Mouse (Mus musculus) T-helper 1 cell (primary cell): ENCODE data around the gene Scnn1a.

ENCODE experiments used
- in situ Hi-C: fragments of 300-600 bp; cut with MboI, MseI; formaldehyde crosslinking; loops from one replicate; pipeline ENCODE4 v1.15.1; 2025; ENCODE audit warnings: high pct_unique_total_duplicates

Gene Scnn1a

DNA sequence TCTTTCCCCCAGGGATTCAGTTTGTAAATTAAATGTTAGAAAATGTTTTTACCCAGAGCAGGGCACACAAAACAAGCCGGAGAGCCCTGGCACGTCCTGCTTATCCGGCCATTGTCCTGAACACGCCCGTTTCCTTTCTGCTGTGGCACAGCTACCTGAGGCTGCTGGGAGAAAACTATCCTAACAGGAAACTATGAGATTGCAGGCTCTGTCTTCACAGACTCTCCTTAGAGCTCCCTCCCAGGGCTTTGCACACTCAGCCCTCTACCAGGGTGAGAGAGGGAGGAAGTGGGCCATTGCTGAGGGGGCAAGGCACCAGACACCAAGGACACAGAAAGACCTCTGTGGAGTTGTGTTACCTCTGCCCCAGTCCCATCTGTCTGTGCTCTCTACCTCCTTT is 19.8 kb downstream of the Scnn1a start:
- in situ Hi-C loops, result no loop called here

DNA sequence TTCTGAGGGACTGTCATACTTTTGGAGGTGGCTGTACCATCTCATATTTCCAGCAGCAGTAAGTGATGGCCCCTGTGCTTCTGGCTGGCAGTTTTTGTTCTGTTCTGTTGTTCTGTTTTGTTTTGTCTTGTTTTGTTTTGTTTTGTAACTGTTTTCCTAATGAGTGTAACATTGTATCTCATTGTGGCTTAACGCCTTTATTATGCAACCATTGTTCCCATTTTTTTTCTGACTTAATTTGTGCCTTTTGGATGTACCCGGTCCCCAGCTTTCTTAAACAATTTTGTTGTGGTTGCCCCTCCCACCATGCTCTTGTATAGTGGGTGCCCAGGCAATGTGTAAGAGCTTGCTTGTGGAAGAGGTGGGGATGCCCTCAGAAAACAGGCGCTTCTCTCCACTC is 21.7 kb downstream of the Scnn1a start:
- in situ Hi-C loops, result no loop called here

DNA sequence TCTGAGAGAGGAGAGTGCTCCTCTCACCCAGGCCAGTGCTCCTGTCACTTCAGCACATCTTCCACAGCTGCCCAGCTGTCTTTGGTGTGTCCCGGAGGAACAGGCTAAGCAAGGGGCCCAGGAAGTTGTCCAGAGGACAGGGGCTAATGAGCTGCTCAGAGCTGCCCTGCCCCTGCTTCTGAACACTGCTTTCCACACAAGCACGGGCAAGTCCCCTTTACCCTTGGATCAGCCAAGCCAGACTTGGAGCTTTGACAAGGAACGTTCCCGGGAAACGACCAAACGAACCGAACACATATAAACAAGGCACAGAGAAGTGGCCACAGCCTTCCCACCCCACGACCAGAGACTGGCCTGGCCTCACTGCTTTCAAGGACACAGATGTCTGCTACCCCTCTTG is 23.6 kb downstream of the Scnn1a start:
- in situ Hi-C loops, result no loop called here

DNA sequence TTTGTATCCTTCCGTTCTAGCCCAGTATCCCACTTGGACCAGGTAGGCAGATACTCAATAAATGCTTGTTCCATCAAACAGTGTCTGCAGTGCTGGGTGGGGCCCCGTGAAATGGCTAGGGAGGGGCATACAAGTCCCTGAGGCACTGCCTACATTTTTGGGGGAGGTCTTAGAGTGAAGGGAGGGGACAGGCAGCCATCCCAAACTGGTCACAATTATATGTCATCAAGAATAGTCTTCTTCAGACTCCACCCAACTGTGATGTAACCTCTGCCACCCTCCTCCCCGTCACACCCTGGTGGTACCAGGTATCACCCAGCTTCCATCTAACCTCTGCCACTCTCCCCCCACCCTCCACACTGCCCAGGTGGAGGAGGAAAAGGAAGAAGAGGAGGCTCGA is 24.4 kb downstream of the Scnn1a start:
- in situ Hi-C loops, result no loop called here

DNA sequence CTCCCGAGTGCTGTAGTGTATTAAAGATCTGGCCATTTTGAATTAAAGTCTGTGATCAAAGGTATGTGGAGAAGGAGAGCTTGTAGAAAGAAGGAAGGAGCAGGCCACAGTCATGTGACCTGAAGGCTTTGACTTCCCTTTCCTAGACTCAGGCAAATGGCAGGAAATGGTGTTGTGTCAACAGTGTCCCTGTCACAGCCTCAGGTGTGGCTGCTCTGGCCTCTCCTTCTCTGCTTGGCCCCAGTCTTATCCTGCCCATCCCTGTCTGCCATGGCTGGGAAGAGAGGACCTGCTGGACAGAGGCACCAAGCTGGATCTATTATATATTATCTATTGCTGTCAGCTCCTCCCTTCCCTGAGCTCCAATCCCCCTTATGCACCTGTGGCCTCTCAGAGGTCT is 25.2 kb downstream of the Scnn1a start:
- in situ Hi-C loops, result no loop called here

DNA sequence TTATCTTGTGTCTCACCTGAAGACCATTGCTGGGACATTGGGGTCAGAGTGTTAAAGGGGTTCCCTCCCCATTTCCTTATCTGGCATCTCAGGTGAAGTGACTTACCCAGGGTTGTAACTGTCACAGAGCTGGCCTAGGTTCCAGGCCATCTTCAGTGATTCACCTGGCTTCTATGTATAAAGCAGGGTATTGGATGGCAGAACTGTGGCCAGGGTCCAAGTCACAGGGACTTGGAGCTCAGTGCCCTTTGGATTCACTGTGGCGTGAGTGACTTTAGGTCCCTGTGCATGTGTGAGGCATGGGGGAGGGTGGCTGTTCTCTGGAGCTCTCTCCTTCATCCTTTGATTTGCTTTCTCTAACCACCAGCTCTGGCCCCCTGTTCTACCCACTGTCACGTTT is 25.6 kb downstream of the Scnn1a start:
- in situ Hi-C loops, result no loop called here

DNA sequence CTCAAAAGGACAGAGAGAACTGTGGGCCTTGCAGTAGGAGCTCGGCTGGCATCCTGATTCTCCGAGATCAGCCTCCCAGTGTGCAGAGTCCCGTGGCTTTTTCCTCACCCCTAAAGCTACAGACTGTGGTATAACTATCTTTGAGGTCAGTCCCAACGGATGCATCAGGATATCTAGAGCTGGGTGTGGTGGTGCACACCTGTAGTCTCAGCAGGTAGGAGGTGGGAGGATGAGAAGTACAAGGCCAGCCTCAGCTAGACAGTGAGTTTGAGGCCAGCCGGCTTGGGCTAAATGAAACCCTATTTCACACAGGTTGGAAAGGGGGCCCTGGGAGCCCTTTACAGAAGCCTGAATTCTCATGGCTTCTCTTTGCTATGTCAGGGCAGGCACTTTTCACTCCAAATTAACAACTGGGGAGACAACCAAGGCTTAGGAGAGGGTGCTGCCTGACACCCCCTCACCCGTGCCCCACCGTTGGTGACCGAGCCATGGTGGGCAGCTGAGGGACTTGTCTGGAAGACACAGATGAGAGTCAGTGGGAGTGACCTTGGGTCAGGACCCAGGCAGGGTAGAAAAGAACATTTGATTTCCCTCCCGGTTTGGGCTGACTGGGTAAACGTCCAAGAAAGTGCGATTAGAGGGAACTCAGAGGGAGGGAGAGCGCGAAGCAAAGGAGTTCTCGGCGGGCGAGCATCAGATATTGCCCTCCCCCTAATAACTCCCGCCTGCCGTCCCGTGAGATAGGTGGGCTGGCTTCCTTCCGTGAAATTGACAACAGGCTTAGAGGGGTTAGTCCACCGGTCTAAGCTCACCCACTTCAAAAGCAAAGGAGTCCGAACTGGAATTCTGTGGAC is 28.5 kb downstream of the Scnn1a start, which contains the start of gene Tnfrsf1a:
Gene Tnfrsf1a (plus strand): TSS at position 642 of the 854 bp plus-strand sequence.
- in situ Hi-C loops, result no loop called here

DNA sequence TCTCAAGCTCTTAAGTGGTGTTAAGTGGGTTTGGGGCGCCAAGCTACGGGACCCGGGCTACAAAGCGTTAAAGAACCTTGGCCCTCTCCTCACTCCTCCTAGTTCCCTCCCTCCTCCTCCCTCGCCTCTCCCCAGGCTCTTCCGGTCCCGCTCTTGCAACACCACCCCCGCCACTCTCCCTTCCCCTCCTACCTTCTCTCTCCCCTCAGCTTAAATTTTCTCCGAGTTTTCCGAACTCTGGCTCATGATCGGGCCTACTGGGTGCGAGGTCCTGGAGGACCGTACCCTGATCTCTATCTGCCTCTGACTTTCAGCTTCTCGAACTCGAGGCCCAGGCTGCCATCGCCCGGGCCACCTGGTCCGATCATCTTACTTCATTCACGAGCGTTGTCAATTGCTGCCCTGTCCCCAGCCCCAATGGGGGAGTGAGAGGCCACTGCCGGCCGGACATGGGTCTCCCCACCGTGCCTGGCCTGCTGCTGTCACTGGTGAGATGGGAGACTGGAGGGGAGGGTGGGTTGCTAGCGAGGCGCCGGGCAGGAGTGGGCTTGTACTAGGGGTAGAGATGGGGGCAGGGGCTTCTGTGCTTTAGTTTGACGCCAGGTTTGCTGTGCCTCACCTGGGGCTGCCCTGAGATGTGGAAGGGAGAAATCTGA is 29.2 kb downstream of the Scnn1a start:
- in situ Hi-C loops, result no loop called here

DNA sequence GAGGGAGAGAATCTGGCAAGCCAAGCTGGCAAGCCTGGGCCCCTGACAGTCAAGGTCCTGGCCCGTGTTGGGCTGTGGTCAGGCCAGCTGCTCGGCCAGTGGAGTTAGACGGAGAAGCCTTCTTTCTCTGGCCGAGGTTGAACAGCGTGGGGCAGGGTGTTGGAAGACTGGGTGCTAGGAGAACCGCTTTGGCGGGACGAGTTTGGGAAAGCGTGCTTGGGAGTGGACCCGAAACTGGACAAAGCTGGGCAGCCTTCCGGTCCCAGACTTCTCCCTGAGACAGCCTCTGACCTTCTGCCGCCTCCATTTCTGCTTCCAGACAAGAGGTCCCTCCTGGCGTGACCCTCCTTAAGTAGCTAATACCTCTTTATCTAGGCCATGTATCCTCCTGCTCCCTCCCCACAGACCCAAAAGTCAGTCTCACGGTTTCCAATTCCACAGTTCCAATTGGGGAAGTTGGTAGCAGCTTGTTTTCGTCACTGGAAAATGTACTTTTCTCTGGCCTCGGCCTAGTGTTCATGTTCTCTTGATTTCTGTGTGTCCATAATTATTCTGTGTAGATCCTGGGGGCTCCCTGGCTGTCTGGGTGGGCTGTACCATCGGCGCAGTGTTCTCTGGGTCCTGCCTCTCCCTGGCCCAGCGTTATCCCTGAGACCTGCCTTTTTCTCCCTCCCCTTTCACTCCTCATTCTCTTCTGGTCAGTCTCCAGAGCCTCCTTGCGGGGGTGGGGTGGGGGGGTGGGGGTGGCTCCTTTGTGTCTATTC is 30.0 kb downstream of the Scnn1a start:
- in situ Hi-C loops, result no loop called here

DNA sequence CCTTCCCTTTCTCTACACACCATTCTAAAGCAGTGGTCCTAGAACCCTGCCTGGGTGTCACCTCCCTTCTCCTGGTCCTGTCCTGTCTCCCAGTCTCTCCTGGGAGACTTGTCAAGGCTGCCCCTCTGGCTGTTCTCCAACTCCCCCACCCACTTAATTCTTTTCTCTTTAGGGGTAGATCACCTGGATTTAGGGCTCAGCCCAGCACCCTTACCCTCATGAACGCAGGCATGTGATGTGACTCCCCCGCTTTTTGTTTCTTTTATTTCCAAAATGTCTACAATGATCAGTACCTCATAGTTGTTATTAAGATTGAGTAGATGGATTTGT is 30.5 kb downstream of the Scnn1a start:
- in situ Hi-C loops, result no loop called here

DNA sequence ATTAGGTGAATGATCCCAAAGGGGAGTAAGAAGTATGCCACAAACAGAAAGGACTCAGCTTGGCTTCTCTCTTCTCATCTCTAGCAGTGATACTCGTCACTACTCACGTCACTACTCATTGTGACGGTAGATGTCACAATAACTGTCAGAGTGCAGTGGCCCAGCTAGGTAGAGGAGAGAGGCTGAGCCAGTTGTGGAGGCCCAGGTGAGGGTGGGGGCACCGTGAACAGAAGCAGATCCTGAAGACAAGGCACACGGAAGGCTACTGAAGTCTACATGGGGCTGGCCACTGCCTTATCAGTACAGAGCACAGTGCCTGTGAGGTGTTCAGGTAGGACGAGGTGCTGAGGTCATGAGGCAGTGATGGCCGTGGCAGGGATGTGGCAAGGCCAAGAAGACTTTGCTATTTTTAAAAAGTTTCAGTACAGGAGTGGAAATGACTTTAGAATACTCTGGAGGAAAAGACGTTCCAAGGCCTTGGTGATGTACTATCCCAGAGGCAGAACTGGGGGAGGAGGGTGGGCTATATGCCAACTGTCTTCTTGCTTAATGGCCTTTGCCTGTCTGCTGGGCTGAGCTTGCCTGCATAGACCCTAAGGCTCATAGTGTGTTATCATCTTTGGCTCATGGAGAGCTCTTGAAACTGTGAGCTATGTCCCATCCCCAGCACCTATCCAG is 31.0 kb downstream of the Scnn1a start:
- in situ Hi-C loops, result no loop called here

DNA sequence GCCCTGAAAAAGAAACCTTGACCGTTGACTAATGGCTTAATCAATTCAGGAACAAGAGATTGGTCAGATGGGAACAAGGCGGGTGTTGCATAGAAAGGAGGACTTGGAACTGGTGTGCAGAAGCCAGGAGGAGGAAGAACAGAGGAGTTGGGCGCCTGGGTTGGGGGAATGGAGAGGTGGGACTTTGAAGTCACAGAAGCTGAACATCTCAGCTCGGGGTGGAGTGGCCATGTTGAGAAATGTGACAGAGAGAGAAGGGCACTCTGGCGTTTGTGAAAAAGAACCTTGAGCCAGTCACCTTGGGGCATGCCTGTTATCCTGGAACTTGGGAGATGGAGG is 31.6 kb downstream of the Scnn1a start:
- in situ Hi-C loops, result no loop called here

DNA sequence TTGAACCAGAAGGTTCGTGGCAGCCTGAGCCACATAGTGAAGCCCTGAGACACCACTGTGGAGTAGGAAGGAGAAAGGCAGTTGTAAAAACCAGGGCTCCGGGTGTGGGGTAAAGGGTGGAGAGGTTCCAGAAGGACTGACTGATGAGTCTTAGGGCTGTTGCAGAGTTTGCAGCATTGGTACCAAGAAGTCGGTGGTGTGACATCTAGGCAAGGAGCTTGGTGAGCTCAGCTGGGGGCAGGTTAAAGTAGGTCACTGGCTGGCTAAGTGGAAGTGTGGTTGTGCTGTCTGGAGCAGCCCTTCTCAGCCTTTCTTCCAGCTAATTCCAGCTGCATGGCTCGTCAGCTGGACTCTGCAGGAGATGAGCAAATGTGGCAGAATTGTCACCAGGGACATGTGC is 32.4 kb downstream of the Scnn1a start:
- in situ Hi-C loops, result no loop called here

DNA sequence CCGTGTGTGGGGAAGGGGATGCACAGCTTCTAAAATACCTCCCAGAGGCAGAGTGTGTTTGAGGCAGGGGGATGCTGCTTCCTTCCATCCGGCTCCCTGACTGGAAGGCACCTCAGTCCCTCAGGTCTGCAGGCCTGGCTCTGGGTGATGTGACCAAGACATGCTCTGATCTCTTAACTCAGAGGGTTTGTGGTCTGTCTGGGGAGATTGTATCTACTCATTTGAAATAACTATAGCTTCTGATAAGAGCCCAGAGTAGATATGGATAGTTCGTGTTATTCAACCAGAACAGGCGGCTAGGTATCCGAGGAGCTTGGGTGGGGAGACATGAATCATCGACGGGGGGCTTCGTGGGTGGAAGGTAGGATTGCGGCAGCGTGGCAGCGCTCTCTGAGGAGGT is 32.8 kb downstream of the Scnn1a start:
- in situ Hi-C loops, result no loop called here

DNA sequence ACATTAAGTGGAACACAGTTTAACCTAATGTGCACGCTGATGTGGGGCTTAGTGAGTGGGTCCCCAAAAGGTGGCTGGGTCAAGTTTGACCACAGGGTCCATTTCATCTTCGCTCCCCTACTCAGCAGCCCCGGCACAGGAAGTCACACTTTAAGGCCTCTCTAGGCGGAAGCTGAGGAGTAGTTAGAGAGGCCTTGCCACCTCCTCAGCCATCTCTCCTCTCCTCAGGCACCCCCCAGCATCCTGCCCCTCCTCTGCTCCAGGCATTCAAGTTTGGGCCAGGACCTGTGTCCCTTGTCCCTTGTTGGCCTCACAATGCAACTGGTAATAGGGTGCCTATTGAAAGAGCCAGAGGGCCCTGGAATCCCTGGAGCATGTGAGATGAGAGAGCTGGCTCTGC is 33.2 kb downstream of the Scnn1a start:
- in situ Hi-C loops, result no loop called here

DNA sequence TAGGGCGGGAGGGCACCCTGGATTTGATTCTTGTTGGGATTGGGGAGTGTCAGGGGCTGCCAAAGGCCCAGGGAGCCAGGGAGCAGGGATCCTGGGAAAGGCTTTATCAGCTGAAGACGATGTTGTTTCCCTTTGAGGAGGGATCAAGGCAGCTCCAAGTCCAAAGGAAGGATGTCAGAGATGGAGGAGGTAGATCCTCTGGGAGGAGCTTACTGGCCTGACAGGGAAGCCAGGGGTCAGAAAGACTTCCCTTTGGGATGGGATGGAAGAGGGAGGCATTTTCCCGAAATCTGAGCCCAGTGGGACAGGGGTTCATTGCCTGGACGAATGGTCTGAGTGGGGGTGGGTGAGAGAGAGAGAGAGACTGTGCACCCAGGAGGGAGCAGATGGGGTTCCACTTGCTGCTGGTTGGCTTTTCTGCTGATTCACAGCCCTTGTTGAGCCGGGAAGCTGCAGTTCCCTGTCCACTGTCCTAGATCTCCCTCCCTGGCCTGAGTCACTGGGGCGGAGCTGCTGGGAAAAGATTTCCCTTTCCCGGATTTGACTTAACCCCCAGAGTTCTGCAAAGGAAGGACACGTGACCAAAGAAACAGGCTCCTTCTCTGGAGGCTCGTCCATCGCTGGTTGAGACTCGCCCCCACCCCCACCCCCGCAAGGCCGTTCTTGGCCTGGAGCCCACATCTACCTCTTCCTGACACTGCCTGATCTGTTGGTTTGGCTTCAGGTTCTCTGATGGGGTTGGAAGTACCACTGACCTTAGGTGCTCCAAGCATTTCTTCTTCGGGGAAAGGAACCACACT is 34.1 kb downstream of the Scnn1a start:
- in situ Hi-C loops, result no loop called here

DNA sequence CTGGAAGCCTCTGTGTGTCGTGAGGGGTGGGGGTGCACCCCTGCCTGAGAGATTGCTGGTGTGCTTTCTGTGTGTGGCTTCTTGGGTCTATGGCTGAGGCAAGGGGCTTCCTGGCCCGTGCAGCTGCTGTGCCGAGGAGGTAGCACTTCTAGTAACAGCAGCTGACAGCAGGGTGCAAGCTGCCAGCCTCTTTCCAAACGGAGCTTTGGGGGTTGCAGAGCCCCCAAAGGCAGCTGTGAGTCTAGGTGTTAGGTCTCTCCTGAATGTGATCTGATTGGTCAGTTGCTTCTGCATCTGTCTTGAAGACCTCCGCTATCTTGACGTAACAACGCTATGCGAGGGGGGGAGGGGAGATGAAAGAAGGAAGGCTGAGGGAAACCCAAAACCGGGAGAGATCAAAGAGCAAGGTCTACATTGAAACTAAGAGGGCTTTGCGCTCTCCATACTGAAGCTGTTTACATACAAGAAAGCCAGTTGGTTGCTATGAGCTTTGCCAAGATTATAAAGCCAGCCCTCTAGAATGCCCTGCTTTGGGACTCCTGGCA is 34.8 kb downstream of the Scnn1a start:
- in situ Hi-C loops, result no loop called here

DNA sequence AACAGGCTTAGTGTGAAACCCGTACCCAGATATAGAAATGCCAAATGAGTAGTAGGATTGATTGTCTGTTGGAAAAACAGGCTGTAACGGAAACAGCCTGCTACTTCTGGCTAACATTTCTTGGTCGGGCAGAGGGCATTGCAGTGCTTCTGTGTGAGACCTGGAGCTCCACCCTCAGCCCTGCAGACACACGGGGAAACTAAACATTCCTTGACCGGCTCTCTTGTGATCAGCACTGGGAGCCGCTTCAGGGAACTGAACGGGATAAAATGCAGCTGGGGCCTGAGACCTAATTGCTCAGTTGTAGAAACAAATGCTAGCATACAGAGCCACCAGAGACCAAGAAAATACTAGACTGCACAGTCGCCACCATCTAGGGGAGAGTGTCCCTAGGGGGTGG is 35.8 kb downstream of the Scnn1a start:
- in situ Hi-C loops, result no loop called here

DNA sequence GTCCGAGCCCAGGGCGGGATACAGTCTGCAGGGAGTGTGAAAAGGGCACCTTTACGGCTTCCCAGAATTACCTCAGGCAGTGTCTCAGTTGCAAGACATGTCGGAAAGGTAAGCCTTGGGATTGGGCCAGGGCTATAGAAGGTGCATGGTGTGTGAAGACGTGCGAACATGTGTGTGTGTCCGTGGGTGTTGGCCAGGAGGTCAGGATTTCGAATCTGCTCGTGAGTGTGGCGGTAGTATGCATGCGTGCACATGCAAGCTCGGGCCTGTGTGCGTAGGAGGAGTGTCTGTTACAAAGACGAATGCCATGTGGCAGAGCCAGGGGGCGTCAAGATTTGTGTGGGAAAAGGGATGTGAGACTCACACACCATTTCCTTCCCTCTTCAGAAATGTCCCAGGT is 36.9 kb downstream of the Scnn1a start:
- in situ Hi-C loops, result no loop called here

DNA sequence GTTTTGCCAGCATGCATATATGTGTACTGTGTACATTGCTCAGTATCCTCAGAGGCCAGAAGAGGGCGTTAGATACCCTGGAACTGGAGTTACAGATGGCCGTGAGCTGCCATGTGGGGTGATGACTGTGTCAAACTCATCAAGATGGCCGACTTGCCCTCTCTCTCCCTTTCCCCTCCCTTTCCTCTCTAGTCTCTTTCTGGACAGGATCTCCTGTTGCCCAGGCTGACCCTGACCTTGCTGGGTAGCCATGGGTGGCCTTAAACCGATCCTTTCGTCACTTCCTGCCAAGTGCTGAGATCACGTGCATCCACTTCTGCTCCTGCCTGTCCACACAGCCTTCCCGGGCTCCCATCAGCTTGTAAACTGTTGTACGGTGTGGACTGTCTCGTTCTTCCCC is 39.5 kb downstream of the Scnn1a start:
- in situ Hi-C loops, result loop anchor here (5.0 kb wide), 1 partner anchor 88 kb away; no protein-coding TSS in a partner anchor

DNA sequence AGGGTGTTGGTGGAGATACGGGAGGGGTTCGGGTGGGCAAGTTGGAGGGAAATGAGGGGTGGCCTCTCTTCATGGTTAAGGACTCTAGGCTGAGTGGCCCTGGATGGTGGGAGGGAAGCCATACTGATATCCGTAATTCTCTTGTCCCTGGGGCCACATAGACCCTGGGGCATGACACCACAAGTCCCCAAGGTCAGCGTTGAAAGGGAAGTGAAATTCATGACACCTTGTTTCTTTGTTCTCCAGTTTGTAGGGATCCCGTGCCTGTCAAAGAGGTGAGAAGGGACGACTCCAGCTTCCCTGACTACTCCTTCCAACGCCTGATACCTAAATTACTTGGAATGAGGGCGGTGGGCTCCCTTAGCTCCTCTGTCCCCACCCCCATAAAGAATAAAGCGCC is 40.4 kb downstream of the Scnn1a start:
- in situ Hi-C loops, result loop anchor here (5.0 kb wide), 1 partner anchor 89 kb away; no protein-coding TSS in a partner anchor
